Mouse (Mus musculus): ENCODE measurements around the gene H13. TPM values are rescaled to one million over a fixed set of nuclear protein-coding genes. Genes with fewer than 3 reads are reported as not detected.

H13 gene
- total RNA-seq, 2 experiments from 2014 or later, result 32.6 to 37.3 TPM

DNA sequence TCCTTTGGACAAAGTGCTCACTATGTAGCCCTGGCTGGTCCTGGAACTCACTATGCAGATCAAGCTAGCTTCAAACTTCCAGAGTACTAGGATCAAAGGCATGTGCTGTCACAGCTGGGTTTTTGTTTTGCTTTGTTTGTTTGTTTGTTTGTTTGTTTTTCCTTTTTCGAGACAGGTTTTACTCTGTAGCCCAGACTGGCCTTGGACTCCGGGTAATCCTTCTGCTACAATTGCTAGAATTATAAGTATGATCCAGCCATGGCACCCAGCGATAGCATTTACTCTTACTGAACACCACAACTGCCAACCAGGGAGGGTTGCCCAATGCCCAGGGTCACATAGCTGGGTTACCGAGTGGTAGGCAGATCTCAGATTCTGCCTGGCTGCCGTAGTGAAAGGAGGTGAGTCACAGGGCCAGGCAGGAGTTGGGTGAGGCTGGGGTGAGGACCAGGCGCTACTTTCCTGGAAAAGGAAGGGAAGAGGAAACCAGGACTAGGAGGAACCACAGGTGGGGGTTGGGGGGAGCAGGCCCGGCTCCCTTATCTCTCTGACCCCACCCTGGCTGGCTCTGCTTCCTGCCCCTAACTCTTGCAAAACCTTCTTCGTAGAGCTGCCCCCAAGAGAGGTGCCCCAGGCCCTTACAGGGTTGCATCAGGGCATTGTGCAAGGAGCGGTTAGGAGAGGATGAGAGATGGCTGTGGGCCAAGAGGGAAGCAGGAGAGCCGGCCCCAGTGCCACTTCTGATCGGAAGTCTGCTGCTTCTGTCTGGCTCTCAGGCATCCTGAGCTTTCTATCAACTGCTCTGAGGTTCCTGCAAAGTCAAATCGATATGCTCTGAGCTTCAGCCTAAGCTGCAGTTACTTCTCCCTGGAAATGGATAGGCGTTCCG lies 72.1 kb downstream of the H13 start:
- intact Hi-C loops (cut with DNase I), result loop anchor here (1.0 to 2.0 kb wide), 2 partner anchors 45 to 89 kb away; partner anchors contain the start of gene Bcl2l1
- no peak for TF ChIP-seq CTCF (IDR thresholded peaks at IDR 0.05)
- peak; percentile 59 for DNase-seq
- Histone ChIP-seq H3K4me3 (peak overlapping the region; percentile 37), H3K27ac (peak overlapping the region; percentile 94)

DNA sequence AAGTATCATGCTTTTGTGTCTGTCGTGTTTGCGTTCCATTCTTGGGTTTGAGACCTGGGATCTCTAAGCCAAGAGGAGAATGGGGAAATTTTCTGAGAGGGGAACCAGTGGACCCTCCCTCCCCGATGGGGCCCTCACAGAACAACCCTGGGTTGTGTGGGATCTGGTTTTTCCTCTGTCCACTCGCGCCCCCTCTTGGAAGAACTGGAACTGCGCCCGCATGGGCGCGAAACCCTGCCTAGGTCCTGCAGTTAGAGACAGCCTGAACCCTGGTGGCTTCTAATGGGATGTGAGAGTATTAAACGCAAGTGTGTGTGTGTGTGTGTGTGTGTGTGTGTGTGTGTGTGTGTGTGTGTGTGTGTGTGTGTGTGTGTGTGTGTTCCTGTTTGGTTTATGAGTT lies 73.2 kb downstream of the H13 start:
- Histone ChIP-seq H3K4me3 (no peak overlapping the region), H3K27ac (peak overlapping the region; percentile 94)
- peak; percentile 61 for TF ChIP-seq CTCF (IDR thresholded peaks at IDR 0.05)
- DNase-seq, result peak; percentile 65
- intact Hi-C loops (cut with DNase I), result loop anchor here (1.0 to 2.0 kb wide), 2 partner anchors 46 to 88 kb away; partner anchors contain the start of gene Bcl2l1

DNA sequence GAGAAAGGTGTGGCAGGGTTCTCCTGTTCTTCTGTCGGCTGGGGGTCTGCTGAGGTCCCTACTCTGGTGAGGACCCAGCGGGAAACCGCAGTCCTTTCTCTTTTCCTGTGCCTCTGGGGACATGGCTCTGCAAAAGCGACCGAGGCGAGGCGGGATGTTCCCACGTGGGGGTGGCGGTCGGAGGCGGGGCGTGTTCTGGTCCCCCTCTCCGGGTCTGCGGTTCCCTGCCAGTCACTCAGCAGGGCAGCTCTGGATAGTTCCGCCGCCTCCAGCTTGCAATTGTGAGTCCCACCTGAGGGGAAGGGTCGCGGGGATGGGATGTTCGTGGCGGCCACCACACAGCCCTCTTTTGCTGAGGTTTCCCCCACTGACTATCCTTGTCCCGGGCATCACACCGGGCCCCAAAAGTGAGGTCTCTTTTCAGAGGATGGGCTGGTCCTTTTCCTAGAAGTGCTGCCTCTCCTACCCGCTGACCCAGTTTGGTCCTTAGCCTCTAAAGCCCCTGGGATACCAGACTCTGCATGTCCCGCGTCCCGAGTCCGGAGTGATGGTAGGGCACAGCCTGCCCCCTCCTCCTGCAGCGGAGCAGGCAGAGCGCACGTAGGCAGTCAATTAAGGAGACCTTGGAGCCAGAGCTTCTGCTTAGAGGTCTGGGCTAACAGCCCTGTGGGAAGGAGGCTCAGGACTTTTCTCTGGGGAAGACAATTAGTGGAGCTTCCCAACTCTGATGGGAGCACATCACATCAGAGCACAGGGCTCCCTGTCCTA lies 84.9 kb downstream of the H13 start, which contains the start of gene Cox4i2:
Gene Cox4i2, plus strand, starts transcription at position 230 of the 768 bp plus-strand sequence.
- TF ChIP-seq CTCF (IDR thresholded peaks at IDR 0.05), result no peak
- Histone ChIP-seq H3K27ac (peak within 1 kb of the TSS; percentile 63), H3K4me3 (peak within 1 kb of the TSS; percentile 57)
- DNase-seq, result peak; percentile 47
- intact Hi-C loops (cut with DNase I), result no loop called here

DNA sequence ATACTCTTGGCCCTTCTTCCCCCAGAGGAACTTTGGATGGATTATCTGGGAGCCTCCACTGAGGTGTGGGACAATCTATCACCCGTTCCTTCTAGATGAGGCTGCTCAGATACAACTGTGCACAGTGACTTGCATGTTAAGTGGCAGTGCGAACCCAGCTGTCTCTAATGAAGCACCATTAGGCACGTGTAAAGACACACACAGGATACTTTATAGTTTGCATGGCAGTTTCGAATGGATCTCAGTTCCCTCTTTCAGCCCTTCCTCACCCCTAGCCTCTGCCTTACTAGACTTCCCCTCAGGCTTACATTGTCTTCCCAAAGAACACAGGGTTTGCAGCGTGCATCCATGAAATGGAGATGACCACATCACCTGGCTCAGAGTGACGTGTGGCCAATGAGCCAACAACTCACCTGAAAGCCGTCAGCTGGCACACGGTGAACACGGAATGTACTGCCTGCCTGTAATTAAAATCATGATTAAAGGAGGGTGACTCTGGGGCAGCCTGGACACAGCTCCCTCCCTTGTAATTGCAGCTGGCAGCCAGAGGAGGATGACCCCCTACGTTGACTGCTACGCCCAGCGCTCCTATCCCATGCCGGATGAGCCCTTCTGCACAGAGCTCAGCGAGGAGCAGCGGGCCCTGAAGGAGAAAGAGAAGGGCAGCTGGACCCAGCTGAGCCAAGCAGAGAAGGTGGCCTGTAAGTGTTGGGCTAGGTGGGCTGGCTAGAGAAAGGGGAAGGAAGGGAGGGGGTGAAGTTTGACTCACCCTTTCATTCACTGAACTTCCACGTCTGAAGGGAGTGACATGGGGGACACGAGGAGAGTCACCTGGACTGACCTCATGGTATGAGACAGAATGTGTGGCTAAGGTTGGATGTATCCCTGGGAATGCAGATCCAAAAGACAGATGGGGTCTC lies 87.5 kb downstream of the H13 start:
- H3K27ac ChIP-seq, result no peak overlapping the region
- H3K4me3 ChIP-seq, result no peak overlapping the region
- TF ChIP-seq CTCF (IDR thresholded peaks at IDR 0.05), result no peak
- intact Hi-C loops (cut with DNase I), result no loop called here
- DNase-seq, result no peak

DNA sequence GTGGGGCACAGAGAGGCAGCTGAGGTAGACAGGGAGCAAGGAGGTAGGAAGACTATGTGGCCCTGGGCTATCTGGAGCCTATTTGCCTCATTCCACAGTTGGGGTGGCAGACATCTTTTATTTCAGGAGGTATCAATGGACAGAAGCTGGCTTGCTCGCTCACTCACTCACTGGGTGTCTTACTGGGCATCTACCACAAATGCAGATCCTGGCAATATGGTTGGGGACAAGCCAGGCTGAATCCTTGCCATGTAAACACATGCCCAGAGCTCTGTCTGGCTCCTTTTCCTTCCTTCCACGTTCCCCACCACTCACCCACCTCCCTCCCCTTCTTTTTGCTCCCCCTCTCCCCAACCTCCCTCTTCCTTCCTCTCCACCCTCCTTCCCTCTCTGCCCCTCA lies 88.2 kb downstream of the H13 start:
- DNase-seq, result no peak

More for the DNA sequence above, 88.2 kb downstream of the H13 start:
- no peak for TF ChIP-seq CTCF (IDR thresholded peaks at IDR 0.05)
- intact Hi-C loops (cut with DNase I), result no loop called here
- no peak overlapping the region for H3K27ac ChIP-seq
- H3K4me3 ChIP-seq, result no peak overlapping the region

Other genes starting within 250 kb of the H13 start
- not detected for gene Defb23, start 204.8 kb upstream of the H13 start, total RNA-seq (2021)
- gene Defb20, start 192.4 kb upstream of the H13 start, total RNA-seq (2021), result not detected
- gene Defb22, start 179.3 kb upstream of the H13 start, total RNA-seq (2021), result not detected
- gene Defb26, start 157.8 kb upstream of the H13 start, total RNA-seq (2021), result not detected
- gene Defb28, start 151.2 kb upstream of the H13 start, total RNA-seq (2021), result not detected
- not detected for gene Defb29, start 129.4 kb upstream of the H13 start, total RNA-seq (2021)
- not detected for gene Gm17416, start 100.1 kb upstream of the H13 start, total RNA-seq (2021)
- gene Defb21, start 96.7 kb upstream of the H13 start, total RNA-seq (2021), result not detected
- gene Defb19, start 89.1 kb upstream of the H13 start, total RNA-seq (2021), result not detected
- gene Defb45, start 70.1 kb upstream of the H13 start, total RNA-seq (2021), result not detected
- not detected for gene Defb36, start 65.1 kb upstream of the H13 start, total RNA-seq (2021)
- gene Defb25, start 46.4 kb upstream of the H13 start, total RNA-seq (2021), result not detected
- 1 to 10 TPM; 2.4 to 3.0 TPM for gene Rem1, start 42.5 kb upstream of the H13 start, total RNA-seq (2021)
- 10 to 100 TPM; 11.1 to 12.8 TPM for gene Mcts2, start 17.6 kb downstream of the H13 start, total RNA-seq (2021)
- gene Id1, start 66.8 kb downstream of the H13 start, total RNA-seq (2021), result 10 to 100 TPM in 1 of 2 experiments, 1 to 10 TPM in 1; 6.7 to 26.8 TPM
- 1 to 10 TPM; 2.0 to 4.2 TPM for gene Cox4i2, start 84.7 kb downstream of the H13 start, total RNA-seq (2021)
- 10 to 100 TPM; 15.7 to 40.3 TPM for gene Bcl2l1, start 162.3 kb downstream of the H13 start, total RNA-seq (2021)
- 1 to 10 TPM; 1.1 to 1.7 TPM for gene Tpx2, start 178.5 kb downstream of the H13 start, total RNA-seq (2021)
- 100 to 1,000 TPM; 445 to 720 TPM for gene Mylk2, start 241.9 kb downstream of the H13 start, total RNA-seq (2021)